Mouse (Mus musculus) midbrain, embryonic 11.5 days (tissue): ENCODE measurements around the gene Fcho1. TPM values are rescaled to one million over a fixed set of nuclear protein-coding genes. Genes with fewer than 3 reads are reported as not detected.

Experiments
- ATAC-seq: fragments of 200-750 bp; cut with Nextera tagmentation; 2 replicates; pipeline ENCODE4 v1.8.0; 2017; ENCODE audit warnings: moderate TSS enrichment, moderate library complexity; ENCODE audit not compliant: low FRiP score
- DNase-seq: peaks from one replicate; pipeline ENCODE4 v3.0.0; 2015; ENCODE audit warnings: low spot score; ENCODE audit errors: missing footprints
- H3K27ac ChIP-seq: fragments of 300-500 bp; sonication (generic); 2 replicates; pipeline ENCODE4 v1.5.1; 2014; ENCODE audit warnings: low read depth, low read length
- H3K27me3 ChIP-seq: fragments of 300-500 bp; sonication (generic); 2 replicates; pipeline ENCODE4 v1.6.1; 2014; ENCODE audit warnings: mild to moderate bottlenecking, low read length, moderate library complexity, mixed read lengths; ENCODE audit not compliant: control insufficient read depth, insufficient read depth
- H3K36me3 ChIP-seq: fragments of 300-500 bp; sonication (generic); 2 replicates; pipeline ENCODE4 v1.6.1; 2014; ENCODE audit warnings: mild to moderate bottlenecking, low read length, moderate library complexity, mixed read lengths; ENCODE audit not compliant: control insufficient read depth, insufficient read depth
- H3K4me1 ChIP-seq: fragments of 300-500 bp; sonication (generic); 2 replicates; pipeline ENCODE4 v1.6.1; 2014; ENCODE audit warnings: low read length; ENCODE audit not compliant: control insufficient read depth, insufficient read depth
- H3K4me2 ChIP-seq: fragments of 300-500 bp; sonication (generic); 2 replicates; pipeline ENCODE4 v1.6.1; 2014; ENCODE audit warnings: mild to moderate bottlenecking, moderate library complexity
- H3K4me3 ChIP-seq: fragments of 300-500 bp; sonication (generic); 2 replicates; pipeline ENCODE4 v1.5.1; 2014; ENCODE audit warnings: low read depth, low read length
- H3K9ac ChIP-seq: fragments of 300-500 bp; sonication (generic); 2 replicates; pipeline ENCODE4 v1.6.1; 2014; ENCODE audit warnings: low read length
- H3K9me3 ChIP-seq: fragments of 300-500 bp; sonication (generic); 2 replicates; pipeline ENCODE4 v1.6.1; 2016; ENCODE audit warnings: low read length; ENCODE audit not compliant: control insufficient read depth
- WGBS: fragments of 180-500 bp; shearing (Covaris S2); extraction: QIAGEN DNeasy Blood & Tissue Kit; methylation state at CpG from one replicate; pipeline ENCODE4 v1.1.7; 2014; 5-methylcytosine and 5-hydroxymethylcytosine counted together
- polyA plus RNA-seq: library from polyadenylated mRNA; unstranded; fragments of >200 nt; fragmentation: Nextera tagmentation; extraction: Ambion mirVana; gene quantifications from 2 replicates; pipeline ENCODE4 v1.2.1, GENCODE M21; 2014

Fcho1 gene
- polyA plus RNA-seq, 1 experiment from 2014 or later: 15.3 TPM

GRCm38 (mm10) chr8:71666855-71667254 is 58.7 kb downstream of the Fcho1 start:
- Histone ChIP-seq H3K36me3 (no peaks in the 10 kb centered on the region), H3K4me1 (peaks cover 27% of the 10 kb centered on the region), H3K4me2 (no peak overlapping the region), H3K4me3 (no peak overlapping the region), H3K9ac (no peak overlapping the region), H3K27ac (no peak overlapping the region), H3K27me3 (peaks cover 6% of the 10 kb centered on the region; the same call in 1 of the 2 replicates), H3K9me3 (no peaks in the 10 kb centered on the region)
- peak; percentile 49 for DNase-seq
- WGBS: 30% methylated on average over 1 of the region's 1 CpGs
- no peak for ATAC-seq

- ATAC-seq (peak; percentile 77), DNase-seq (peak; percentile 98)
- Histone ChIP-seq H3K27me3 (peaks cover 10% of the 10 kb centered on the region; the same call in 1 of the 2 replicates), H3K4me1 (peaks cover 20% of the 10 kb centered on the region), H3K4me3 (peak overlapping the region; percentile 13), H3K9ac (peak overlapping the region; percentile 2; the same call in 1 of the 2 replicates), H3K27ac (no peak overlapping the region), H3K9me3 (no peaks in the 10 kb centered on the region), H3K4me2 (peak overlapping the region; percentile 37), H3K36me3 (no peaks in the 10 kb centered on the region)
- WGBS: 4% methylated on average over 22 of the region's 22 CpGs
Observed at GRCm38 (mm10) chr8:71665331-71666130, 60.0 kb downstream of the Fcho1 start.

GRCm38 (mm10) chr8:71660325-71661120 is 65.0 kb downstream of the Fcho1 start:
- Histone ChIP-seq H3K4me1 (peaks cover 6% of the 10 kb centered on the region), H3K27me3 (peaks cover 38% of the 10 kb centered on the region), H3K36me3 (no peaks in the 10 kb centered on the region), H3K4me3 (no peak overlapping the region), H3K4me2 (no peak overlapping the region), H3K9ac (no peak overlapping the region), H3K27ac (no peak overlapping the region), H3K9me3 (no peaks in the 10 kb centered on the region)
- peak; percentile 97 for DNase-seq
- peak; percentile 47 for ATAC-seq
- WGBS: 9% methylated on average over 36 of the region's 36 CpGs

- H3K27me3 ChIP-seq: peaks cover 46% of the 10 kb centered on the region
- ATAC-seq (no peak), DNase-seq (peak; percentile 70)
- H3K36me3 ChIP-seq: no peaks in the 10 kb centered on the region
- H3K4me2 ChIP-seq: no peak overlapping the region
- H3K4me1 ChIP-seq: no peaks in the 10 kb centered on the region
- WGBS: 64% methylated on average over 1 of the region's 1 CpGs
- no peak overlapping the region for H3K9ac ChIP-seq
- H3K4me3 ChIP-seq: no peak overlapping the region
- H3K27ac ChIP-seq: no peak overlapping the region
- H3K9me3 ChIP-seq: no peaks in the 10 kb centered on the region
Observed at GRCm38 (mm10) chr8:71659751-71660150, 65.8 kb downstream of the Fcho1 start.

GRCm38 (mm10) chr8:71658515-71659049 is 66.9 kb downstream of the Fcho1 start:
- DNase-seq: peak; percentile 81
- Histone ChIP-seq H3K4me3 (no peak overlapping the region), H3K36me3 (no peaks in the 10 kb centered on the region), H3K9me3 (no peaks in the 10 kb centered on the region), H3K27me3 (peaks cover 53% of the 10 kb centered on the region), H3K4me2 (no peak overlapping the region), H3K4me1 (no peaks in the 10 kb centered on the region), H3K9ac (no peak overlapping the region), H3K27ac (no peak overlapping the region)
- WGBS: 35% methylated on average over 17 of the region's 17 CpGs
- ATAC-seq: no peak

Other genes starting within 250 kb of the Fcho1 start
- 4.0 and 4.7 TPM in 2 replicates for gene Ano8, start 239.8 kb downstream of the Fcho1 start, polyA plus RNA-seq
- gene Gtpbp3, start 237.6 kb downstream of the Fcho1 start, polyA plus RNA-seq: 4.0 and 4.6 TPM in 2 replicates
- gene Plvap, start 214.0 kb downstream of the Fcho1 start, polyA plus RNA-seq: 33.7 and 34.1 TPM in 2 replicates
- 0.40 and 0.72 TPM in 2 replicates for gene Ccdc194, start 200.0 kb downstream of the Fcho1 start, polyA plus RNA-seq
- gene Bst2, start 188.3 kb downstream of the Fcho1 start, polyA plus RNA-seq: 5.0 and 6.1 TPM in 2 replicates
- 50.7 and 51.0 TPM in 2 replicates for gene Mvb12a, start 182.8 kb downstream of the Fcho1 start, polyA plus RNA-seq
- gene Tmem221, start 166.8 kb downstream of the Fcho1 start, polyA plus RNA-seq: 0.12 and 0.14 TPM in 2 replicates
- not detected in 2 replicates for gene Nxnl1, start 159.1 kb downstream of the Fcho1 start, polyA plus RNA-seq
- gene Slc27a1, start 156.8 kb downstream of the Fcho1 start, polyA plus RNA-seq: 8.6 and 12.4 TPM in 2 replicates
- 224 and 234 TPM in 2 replicates for gene Pgls, start 133.5 kb downstream of the Fcho1 start, polyA plus RNA-seq
- 3.2 and 3.6 TPM in 2 replicates for gene Fam129c, start 128.1 kb downstream of the Fcho1 start, polyA plus RNA-seq
- 39.5 and 42.8 TPM in 2 replicates for gene Colgalt1, start 114.7 kb downstream of the Fcho1 start, polyA plus RNA-seq
- 5.4 and 6.5 TPM in 2 replicates for gene Unc13a, start 54.0 kb downstream of the Fcho1 start, polyA plus RNA-seq
- gene Jak3, start 49.4 kb downstream of the Fcho1 start, polyA plus RNA-seq: 1.3 and 1.7 TPM in 2 replicates
- gene Insl3, start 36.5 kb downstream of the Fcho1 start, polyA plus RNA-seq: 0.44 and 0.48 TPM in 2 replicates
- 0.38 and 0.63 TPM in 2 replicates for gene B3gnt3, start 23.9 kb downstream of the Fcho1 start, polyA plus RNA-seq
- gene Zfp709, start 156.3 kb upstream of the Fcho1 start, polyA plus RNA-seq: 7.4 and 9.1 TPM in 2 replicates
- gene Zfp882, start 182.9 kb upstream of the Fcho1 start, polyA plus RNA-seq: 7.2 and 9.2 TPM in 2 replicates
- 39.7 and 44.2 TPM in 2 replicates for gene Zfp617, start 182.9 kb upstream of the Fcho1 start, polyA plus RNA-seq
- 25.7 and 28.4 TPM in 2 replicates for gene Zfp961, start 225.3 kb upstream of the Fcho1 start, polyA plus RNA-seq